Mouse (Mus musculus): Measurements from ENCODE around the gene 1700019N19Rik. TPM values are rescaled to one million over a fixed set of nuclear protein-coding genes. Genes with fewer than 3 reads are reported as not detected.

The 1700019N19Rik gene
- polyA plus RNA-seq (2015; fragmentation: Nextera tagmentation; extraction: Ambion mirVana), result not detected in 2 replicates

DNA sequence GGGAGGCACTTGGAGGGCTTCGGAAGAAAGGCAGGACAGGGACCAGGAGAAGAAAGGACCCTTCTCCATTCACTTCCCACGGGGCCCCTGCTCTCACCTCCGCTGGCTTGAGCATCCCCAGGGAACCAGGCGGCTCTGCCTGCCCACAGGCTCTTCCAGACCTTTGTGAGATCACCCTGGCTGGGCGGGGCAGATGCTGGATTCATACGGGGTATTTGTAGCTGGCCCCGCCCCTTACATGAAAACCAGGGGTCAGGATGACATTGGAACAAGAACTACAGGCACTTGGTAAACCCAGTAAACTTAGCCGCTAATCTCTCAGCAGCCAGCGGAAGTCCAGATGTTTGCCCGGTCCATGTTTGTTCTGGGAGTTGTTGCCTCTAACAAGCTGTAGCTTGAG lies at the start of gene 1700019N19Rik:
1700019N19Rik (minus strand) TSS at position 178 of the 400 bp plus-strand sequence.

DNA sequence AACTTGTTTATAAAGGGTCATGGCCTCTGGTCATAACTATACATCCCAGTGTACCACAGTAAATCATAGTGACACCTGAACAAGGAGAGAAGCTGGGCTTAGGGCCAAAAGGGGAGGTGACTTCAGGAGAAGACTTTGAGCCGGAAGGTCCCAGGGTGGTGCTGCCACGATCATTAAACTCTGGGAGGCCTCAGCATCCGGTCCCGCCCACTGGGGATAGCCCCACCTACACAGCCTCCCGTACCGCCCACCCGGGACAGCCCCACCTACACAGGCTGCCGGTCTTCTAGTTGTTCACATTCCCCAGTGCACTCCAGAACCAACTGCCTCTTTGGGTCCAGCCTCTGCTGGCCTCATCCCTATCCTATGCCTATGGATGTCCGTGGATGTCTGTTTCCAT lies 34.8 kb downstream of the 1700019N19Rik start, which contains the start of gene Pnliprp2:
Pnliprp2 (plus strand) TSS at position 297 of the 400 bp plus-strand sequence.

Other genes with a start within 250 kb of the 1700019N19Rik start
- gene Pnlip, start 142.0 kb downstream of the 1700019N19Rik start, polyA plus RNA-seq (2015; fragmentation: Nextera tagmentation; extraction: Ambion mirVana), result 0.13 TPM in 1 of 2 replicates, not detected in the other
- gene Pnliprp1, start 65.6 kb downstream of the 1700019N19Rik start, polyA plus RNA-seq (2015; fragmentation: Nextera tagmentation; extraction: Ambion mirVana), result 38.5 and 96.8 TPM in 2 replicates
- 0.99 and 3.6 TPM in 2 replicates for gene Pnliprp2, start 34.7 kb downstream of the 1700019N19Rik start, polyA plus RNA-seq (2015; fragmentation: Nextera tagmentation; extraction: Ambion mirVana)
- gene Eno4, start 149.0 kb upstream of the 1700019N19Rik start, polyA plus RNA-seq (2015; fragmentation: Nextera tagmentation; extraction: Ambion mirVana), result 0.06 TPM in 1 of 2 replicates, not detected in the other
- 1.5 TPM in 2 replicates for gene Hspa12a, start 149.2 kb upstream of the 1700019N19Rik start, polyA plus RNA-seq (2015; fragmentation: Nextera tagmentation; extraction: Ambion mirVana)